Mouse (Mus musculus) MEL (cell line): ENCODE data around the gene Ppp1r14c. TPM values are rescaled to one million over a fixed set of nuclear protein-coding genes. Genes with fewer than 3 reads are reported as not detected.

Experiments used
- DNase-seq: peaks from one replicate; pipeline ENCODE4 v3.0.0; 2011; ENCODE audit warnings: low read depth, low spot score
- H3K27ac ChIP-seq: 2 replicates; pipeline ENCODE4 v1.5.1; 2012; ENCODE audit warnings: low read depth, mild to moderate bottlenecking, control low read depth, low read length, moderate library complexity; ENCODE audit not compliant: control insufficient read depth
- H3K27me3 ChIP-seq, 2 experiments: fragments of 150-350 bp in 1 of 2; sonication (generic) in 1 of 2; 2 replicates each; pipeline ENCODE4 v1.6.1; 2012; ENCODE audit warnings: low read length in 2 of 2, mild to moderate bottlenecking in 2 of 2, improper control_type of control experiment in 1 of 2, moderate library complexity in 1 of 2; ENCODE audit not compliant: insufficient read depth in 2 of 2, control insufficient read depth in 1 of 2
- H3K36me3 ChIP-seq, 2 experiments: 2 replicates each; pipeline ENCODE4 v1.6.1; 2012 to 2014; ENCODE audit warnings: low read length in 2 of 2, improper control_type of control experiment in 1 of 2, inconsistent platforms in 1 of 2, mild to moderate bottlenecking in 1 of 2; ENCODE audit not compliant: insufficient read depth in 2 of 2, control insufficient read depth in 1 of 2
- H3K4me1 ChIP-seq, 2 experiments: fragments of 150-350 bp in 1 of 2; sonication (generic) in 1 of 2; 2 replicates each; pipeline ENCODE4 v1.6.1; 2012; ENCODE audit warnings: low read length in 2 of 2, improper control_type of control experiment in 1 of 2, mild to moderate bottlenecking in 1 of 2; ENCODE audit not compliant: insufficient read depth in 2 of 2, control insufficient read depth in 1 of 2
- H3K4me3 ChIP-seq, 2 experiments: fragments of 150-350 bp in 1 of 2; sonication (generic) in 1 of 2; 2 replicates each; pipeline ENCODE4 v1.5.1; 2012; ENCODE audit warnings: low read depth in 2 of 2, low read length in 2 of 2, mild to moderate bottlenecking in 2 of 2, moderate library complexity in 2 of 2, control low read depth in 1 of 2, improper control_type of control experiment in 1 of 2; ENCODE audit not compliant: control insufficient read depth in 1 of 2, insufficient read depth in 1 of 2
- H3K79me2 ChIP-seq: 2 replicates; pipeline ENCODE4 v1.6.1; 2012; ENCODE audit warnings: mild to moderate bottlenecking, low read length, moderate library complexity; ENCODE audit not compliant: control insufficient read depth, poor library complexity, insufficient read depth
- H3K9ac ChIP-seq: 2 replicates; pipeline ENCODE4 v1.6.1; 2012; ENCODE audit warnings: low read depth, mild to moderate bottlenecking, control low read depth, low read length, moderate library complexity; ENCODE audit not compliant: control insufficient read depth, poor library complexity, severe bottlenecking
- H3K9me3 ChIP-seq: fragments of 150-350 bp; sonication (generic); replicated peaks from 2 replicates; pipeline ENCODE4 v1.6.1; 2012; ENCODE audit warnings: mild to moderate bottlenecking, low read length, improper control_type of control experiment, moderate library complexity; ENCODE audit not compliant: insufficient read depth
- BHLHE40 ChIP-seq: IDR thresholded peaks from 2 replicates; pipeline ENCODE4 v1.6.1; 2012; ENCODE audit warnings: low read depth, mild to moderate bottlenecking, inconsistent platforms, low read length, improper control_type of control experiment, borderline replicate concordance
- CHD2 ChIP-seq: IDR thresholded peaks from 2 replicates; pipeline ENCODE4 v1.6.1; 2011; ENCODE audit warnings: low read length, improper control_type of control experiment
- CTCF ChIP-seq, 3 experiments: IDR thresholded peaks in 2 of 3; conservative IDR thresholded peaks in 1 of 3; 2 replicates each; pipeline ENCODE4 v1.5.1; 2011 to 2012; ENCODE audit warnings: low read length in 3 of 3, low read depth in 2 of 3, mild to moderate bottlenecking in 2 of 3, improper control_type of control experiment in 1 of 3, inconsistent platforms in 1 of 3, mixed read lengths in 1 of 3, moderate library complexity in 1 of 3; ENCODE audit not compliant: control insufficient read depth in 1 of 3, insufficient read depth in 1 of 3, poor library complexity in 1 of 3, severe bottlenecking in 1 of 3
- E2F4 ChIP-seq: IDR thresholded peaks from 2 replicates; pipeline ENCODE4 v1.6.1; 2011; ENCODE audit warnings: low read depth, low read length, improper control_type of control experiment, borderline replicate concordance
- ETS1 ChIP-seq: IDR thresholded peaks from 2 replicates; pipeline ENCODE4 v1.6.1; 2012; ENCODE audit warnings: low read depth, mild to moderate bottlenecking, inconsistent platforms, low read length, improper control_type of control experiment, moderate library complexity
- GABPA ChIP-seq: IDR thresholded peaks from 2 replicates; pipeline ENCODE4 v1.6.1; 2012; ENCODE audit warnings: low read depth, mild to moderate bottlenecking, inconsistent platforms, low read length, improper control_type of control experiment, moderate library complexity
- GATA1 ChIP-seq: IDR thresholded peaks from 2 replicates; pipeline ENCODE4 v1.6.1; 2011; ENCODE audit warnings: low read depth, low read length, improper control_type of control experiment
- HCFC1 ChIP-seq: IDR thresholded peaks from 2 replicates; pipeline ENCODE4 v1.6.1; 2012; ENCODE audit warnings: low read depth, mild to moderate bottlenecking, inconsistent platforms, low read length, improper control_type of control experiment, moderate library complexity
- JUND ChIP-seq: IDR thresholded peaks from 2 replicates; pipeline ENCODE4 v1.6.1; 2011; ENCODE audit warnings: low read depth, mild to moderate bottlenecking, improper control_type of control experiment, low read length
- KAT2A ChIP-seq: conservative IDR thresholded peaks from 2 replicates; pipeline ENCODE4 v1.6.1; 2012; ENCODE audit warnings: low read depth, low read length, improper control_type of control experiment, inconsistent platforms
- MAFK ChIP-seq: IDR thresholded peaks from 2 replicates; pipeline ENCODE4 v1.6.1; 2011; ENCODE audit warnings: low read depth, mild to moderate bottlenecking, low read length, improper control_type of control experiment, borderline replicate concordance
- MAX ChIP-seq: IDR thresholded peaks from 2 replicates; pipeline ENCODE4 v1.6.1; 2011; ENCODE audit warnings: low read length, improper control_type of control experiment
- MYB ChIP-seq: IDR thresholded peaks from 2 replicates; pipeline ENCODE4 v1.6.1; 2011; ENCODE audit warnings: mild to moderate bottlenecking, low read depth, low read length, improper control_type of control experiment
- NELFE ChIP-seq: IDR thresholded peaks from 2 replicates; pipeline ENCODE4 v1.6.1; 2011; ENCODE audit warnings: low read depth, low read length, improper control_type of control experiment
- POLR2A ChIP-seq, 2 experiments: IDR thresholded peaks; 2 replicates each; pipeline ENCODE4 v1.6.1; 2011 to 2012; ENCODE audit warnings: low read length in 2 of 2, mild to moderate bottlenecking in 2 of 2, control low read depth in 1 of 2, improper control_type of control experiment in 1 of 2, low read depth in 1 of 2, moderate library complexity in 1 of 2; ENCODE audit not compliant: control insufficient read depth in 1 of 2, insufficient read depth in 1 of 2, poor library complexity in 1 of 2
- SMC3 ChIP-seq: IDR thresholded peaks from 2 replicates; pipeline ENCODE4 v1.6.1; 2011; ENCODE audit warnings: low read depth, low read length, improper control_type of control experiment
- UBTF ChIP-seq: IDR thresholded peaks from 2 replicates; pipeline ENCODE4 v1.6.1; 2012; ENCODE audit warnings: low read depth, mild to moderate bottlenecking, inconsistent platforms, low read length, improper control_type of control experiment, moderate library complexity, borderline replicate concordance; ENCODE audit not compliant: insufficient read depth
- USF1 ChIP-seq: IDR thresholded peaks from 2 replicates; pipeline ENCODE4 v1.6.1; 2014; ENCODE audit warnings: low read depth, mild to moderate bottlenecking, inconsistent platforms, low read length, improper control_type of control experiment, moderate library complexity
- USF2 ChIP-seq, 2 experiments: IDR thresholded peaks; 2 replicates each; pipeline ENCODE4 v1.6.1; 2011 to 2012; ENCODE audit warnings: improper control_type of control experiment in 2 of 2, low read length in 2 of 2, borderline replicate concordance in 1 of 2, inconsistent platforms in 1 of 2, low read depth in 1 of 2, mild to moderate bottlenecking in 1 of 2; ENCODE audit not compliant: insufficient read depth in 1 of 2
- ZKSCAN1 ChIP-seq: IDR thresholded peaks from 2 replicates; pipeline ENCODE4 v1.6.1; 2012; ENCODE audit warnings: low read depth, mild to moderate bottlenecking, inconsistent platforms, low read length, improper control_type of control experiment, moderate library complexity
- polyA plus RNA-seq, 2 experiments: library from polyadenylated mRNA; stranded (reverse) in 1 of 2; unstranded in 1 of 2; fragments of >175 nt in 1 of 2; fragments of >200 nt in 1 of 2; gene quantifications; 2 replicates each; pipeline versions ENCODE4 v1.2.1 to v1.2.4; 2012; ENCODE audit warnings: low replicate concordance in 2 of 2, low read depth in 1 of 2; ENCODE audit not compliant: insufficient read length in 2 of 2, insufficient read depth in 1 of 2, missing spikeins in 1 of 2
- total RNA-seq: library from RNA; depleted of rRNA; stranded (reverse); fragments of 300-350 nt; gene quantifications from 2 replicates; pipeline ENCODE4 v1.2.3, GENCODE M21; 2012

Ppp1r14c gene
- total and polyA plus RNA-seq, 3 experiments, result not detected

- H3K27ac ChIP-seq, result no peak overlapping the region
Measured at GRCm38 (mm10) chr10:3507484-3508221, 141.8 kb downstream of the Ppp1r14c start.

GRCm38 (mm10) chr10:3508222-3508588, 142.3 kb downstream of the Ppp1r14c start:
- no peaks in the 10 kb centered on the region for H3K27me3 ChIP-seq
- H3K4me3 ChIP-seq, result no peak overlapping the region
- no peak for DNase-seq
- no peaks in the 10 kb centered on the region for H3K36me3 ChIP-seq
- no peaks in the 10 kb centered on the region for H3K4me1 ChIP-seq
- no peak overlapping the region for H3K9ac ChIP-seq
- no peaks in the 10 kb centered on the region for H3K79me2 ChIP-seq
- TF ChIP-seq GATA1 (no peak), CHD2 (no peak), BHLHE40 (no peak), CTCF (IDR thresholded peaks at IDR 0.05 in 2 of 3, conservative IDR thresholded peaks at IDR 0.05 in 1 of 3; ENCODE audit: control insufficient read depth in 1 of 3, insufficient read depth in 1 of 3, low read depth in 2 of 3, low read length in 3 of 3, poor library complexity in 1 of 3, severe bottlenecking in 1 of 3) (no peak), E2F4 (no peak), UBTF (no peak)
- H3K27ac ChIP-seq, result no peak overlapping the region
- H3K9me3 ChIP-seq, result no peaks in the 10 kb centered on the region

More at GRCm38 (mm10) chr10:3507484-3508221, 141.8 kb downstream of the Ppp1r14c start:
- no peaks in the 10 kb centered on the region for H3K4me1 ChIP-seq
- peak; percentile 49 for DNase-seq
- H3K27me3 ChIP-seq, result no peaks in the 10 kb centered on the region
- no peak overlapping the region for H3K4me3 ChIP-seq
- no peaks in the 10 kb centered on the region for H3K9me3 ChIP-seq
- H3K9ac ChIP-seq, result no peak overlapping the region
- TF ChIP-seq MAFK (no peak), SMC3 (no peak), GABPA (no peak), MAX (no peak), GATA1 (no peak)
- TF ChIP-seq, all 39 proteins: peak for 0
- H3K79me2 ChIP-seq, result no peaks in the 10 kb centered on the region
- H3K36me3 ChIP-seq, result no peaks in the 10 kb centered on the region

- H3K9ac ChIP-seq, result no peak overlapping the region
- no peak for TF ChIP-seq USF2 (IDR thresholded peaks at IDR 0.05; ENCODE audit: borderline replicate concordance in 1 of 2, insufficient read depth in 1 of 2, low read depth in 1 of 2, low read length in 2 of 2)
- no peak for TF ChIP-seq HCFC1
- no peak for TF ChIP-seq ETS1
- TF ChIP-seq JUND, result no peak
- TF ChIP-seq MYB, result no peak
- TF ChIP-seq POLR2A (IDR thresholded peaks at IDR 0.05; ENCODE audit: control insufficient read depth in 1 of 2, insufficient read depth in 1 of 2, low read depth in 1 of 2, low read length in 2 of 2, poor library complexity in 1 of 2), result no peak
- no peak for TF ChIP-seq USF1
- no peak for TF ChIP-seq SMC3
- no peak for TF ChIP-seq NELFE
- TF ChIP-seq KAT2A, result no peak
- TF ChIP-seq ZKSCAN1, result no peak
- H3K27ac ChIP-seq, result no peak overlapping the region
- no peaks in the 10 kb centered on the region for H3K9me3 ChIP-seq
- DNase-seq, result no peak
- H3K79me2 ChIP-seq, result no peaks in the 10 kb centered on the region
- H3K27me3 ChIP-seq, result no peaks in the 10 kb centered on the region
- no peaks in the 10 kb centered on the region for H3K36me3 ChIP-seq
- H3K4me3 ChIP-seq, result no peak overlapping the region
- H3K4me1 ChIP-seq, result no peaks in the 10 kb centered on the region
Measured at GRCm38 (mm10) chr10:3508746-3509145, 142.9 kb downstream of the Ppp1r14c start.
